Mouse (Mus musculus) kidney, adult 2 months (tissue): Measurements from ENCODE around the gene Itga6.

Source experiments
- CTCF ChIP-seq: fragments of 200-500 bp; conservative IDR thresholded peaks from 2 replicates; pipeline ENCODE4 v1.5.1; 2011; ENCODE audit warnings: low read depth, mild to moderate bottlenecking, control low read depth, low read length, moderate library complexity, mixed read lengths; ENCODE audit not compliant: insufficient read depth, insufficient read length
- POLR2A ChIP-seq: fragments of 200-500 bp; IDR thresholded peaks from one replicate; pipeline ENCODE4 v1.6.1; 2011; ENCODE audit warnings: low read depth, low read length, control low read depth

- TF ChIP-seq CTCF = no peak
- no peak for TF ChIP-seq POLR2A
Measured at GRCm38 (mm10) chr2:71780016-71780415, 34.6 kb downstream of the Itga6 start.
